Mouse (Mus musculus) adipocyte (in vitro differentiated cells): ENCODE measurements at regions not wholly inside any gene's neighbourhood (a gene's known extent, or its start where the extent isn't known, plus 50 kb on each side); places are given as distances from the start of the nearest gene placed in this dataset.

Experiments used
- DNase-seq: peaks from one replicate; pipeline ENCODE4 v3.0.0-alpha.2; 2016; ENCODE audit warnings: low spot score

DNA sequence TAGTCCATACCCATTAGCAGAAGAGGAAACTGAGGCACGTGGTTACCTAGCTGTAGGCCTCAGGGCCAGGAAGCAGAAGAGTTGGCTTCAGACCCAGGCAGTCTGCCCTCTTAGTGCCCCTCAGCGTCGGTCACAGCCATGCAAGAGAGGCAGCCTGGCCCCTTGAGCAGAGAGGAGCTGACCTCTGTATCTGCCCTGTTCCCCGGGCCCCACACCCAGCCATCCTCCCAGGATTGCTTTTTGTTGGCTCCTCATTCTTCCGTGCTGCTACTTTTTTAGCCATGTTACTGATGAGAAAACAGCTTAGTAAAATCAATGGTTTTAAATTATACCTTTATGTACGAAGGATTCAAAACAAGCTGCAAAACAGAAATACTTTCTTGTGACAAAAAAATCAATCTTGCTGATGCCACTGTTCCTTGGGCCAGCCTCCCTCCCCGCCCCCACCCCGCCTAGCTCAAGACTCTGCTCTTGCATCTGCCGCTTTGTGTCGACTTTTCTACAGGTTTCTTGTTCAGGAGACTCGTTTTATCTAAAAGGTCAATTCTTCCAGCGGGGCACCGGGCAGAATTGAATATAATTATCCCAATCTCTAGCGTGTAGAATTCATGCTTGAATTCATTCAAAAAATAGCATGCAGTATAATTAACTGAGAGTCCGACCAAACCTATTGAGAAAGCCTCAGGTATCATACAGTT is 70.8 kb downstream of the Sall1 start:
- DNase-seq: no peak

DNA sequence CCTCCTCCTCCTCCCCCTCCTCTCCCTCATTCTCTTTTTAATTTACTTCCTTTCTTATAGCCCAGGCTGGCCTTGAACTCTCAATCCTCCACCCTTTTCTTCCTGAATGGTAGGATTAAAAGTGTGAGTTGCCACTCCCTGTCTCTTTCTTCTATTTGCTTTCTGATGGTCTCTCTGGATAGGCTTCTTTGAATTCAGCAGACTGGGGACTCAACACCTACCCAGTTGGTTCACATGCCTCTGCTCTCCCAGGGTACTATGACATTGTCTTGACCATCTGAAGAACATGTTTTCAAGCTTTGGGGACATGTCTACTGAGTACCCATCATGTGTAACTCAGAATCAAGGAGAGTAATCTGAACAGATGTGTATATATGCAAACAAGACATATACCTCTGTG is 85.1 kb downstream of the Sall1 start:
- no peak for DNase-seq

- no peak for DNase-seq
Observed at GRCm38 (mm10) chr8:88953178-88953577, 90.8 kb downstream of the Sall1 start.

GRCm38 (mm10) chr8:88951829-88952155 is 92.2 kb downstream of the Sall1 start:
- DNase-seq: no peak

DNA sequence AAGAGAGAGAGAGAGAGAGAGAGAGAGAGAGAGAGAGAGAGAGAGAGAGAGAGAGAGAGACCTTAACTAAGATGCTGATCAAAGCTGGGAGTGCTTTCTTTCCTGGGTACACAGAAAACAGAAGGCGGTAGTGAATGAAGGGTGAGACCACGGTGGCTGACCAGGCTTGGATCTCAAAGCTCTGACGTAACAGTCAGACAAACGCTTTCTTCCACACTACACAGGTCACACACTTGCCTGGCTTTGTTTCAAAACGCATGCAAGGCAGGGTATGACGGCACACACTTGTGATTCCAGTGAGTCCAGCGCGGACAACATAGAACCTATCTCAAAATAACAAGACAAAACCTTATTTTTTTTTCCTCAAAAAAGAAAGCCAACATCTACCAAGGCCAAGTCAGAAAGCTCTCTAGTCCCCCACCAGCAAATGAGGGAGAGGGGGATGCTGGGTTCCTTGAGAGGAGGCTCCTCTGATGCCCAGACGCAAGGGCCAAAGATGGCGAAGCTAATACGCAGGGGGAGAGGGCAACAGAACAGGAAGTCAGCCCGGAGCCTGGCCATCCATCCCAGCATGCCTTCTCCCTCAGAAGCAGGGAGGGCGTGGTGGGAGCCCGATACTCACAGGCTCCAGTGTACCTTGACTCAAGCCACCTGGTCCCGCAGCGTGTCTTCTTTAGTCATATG is 92.7 kb downstream of the Sall1 start:
- DNase-seq: no peak

GRCm38 (mm10) chr8:88949975-88950374 is 94.0 kb downstream of the Sall1 start:
- no peak for DNase-seq

DNA sequence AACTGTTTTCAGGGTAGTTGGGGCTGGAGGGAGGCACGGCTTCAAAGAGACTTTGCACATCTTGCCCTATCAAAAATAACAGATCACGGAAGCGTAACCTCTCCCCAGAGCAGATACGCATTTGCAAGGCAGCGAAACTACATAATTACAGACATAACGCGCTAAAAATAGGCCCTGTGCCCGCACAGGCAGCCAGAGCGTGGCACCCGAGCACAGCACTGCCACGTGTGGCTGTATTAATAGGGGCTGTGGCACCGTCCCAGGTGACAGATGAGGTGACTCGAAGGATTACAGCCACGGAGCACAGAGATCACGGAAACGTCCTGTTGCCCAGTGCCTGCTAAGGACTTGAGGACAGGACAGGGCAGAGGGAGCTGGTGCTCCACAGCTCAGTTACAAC is 95.0 kb downstream of the Sall1 start:
- no peak for DNase-seq

GRCm38 (mm10) chr8:88948328-88948727 is 95.6 kb downstream of the Sall1 start:
- DNase-seq: no peak

GRCm38 (mm10) chr8:88947384-88947783 is 96.6 kb downstream of the Sall1 start:
- DNase-seq: no peak

DNA sequence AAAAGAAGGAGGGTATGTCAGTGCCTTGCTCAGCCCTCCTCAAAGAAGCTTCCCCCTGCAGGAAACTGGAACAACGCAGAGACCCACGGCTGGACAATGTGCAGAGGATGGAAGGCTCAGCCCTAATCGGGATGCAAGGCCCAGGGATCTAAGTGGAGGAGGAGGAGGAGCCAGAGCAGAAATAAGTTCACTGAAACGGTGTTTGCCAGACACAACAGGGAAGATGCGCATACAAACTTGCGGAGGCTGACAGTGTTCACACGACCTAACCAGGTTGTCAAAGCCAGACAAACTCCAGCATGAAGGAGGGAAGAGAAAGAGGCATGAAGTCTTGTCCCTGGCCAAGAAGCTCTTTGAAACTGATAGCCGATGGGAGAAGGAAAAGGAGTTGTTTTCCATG is 98.3 kb downstream of the Sall1 start:
- DNase-seq: no peak

GRCm38 (mm10) chr8:88944038-88944437 is 99.9 kb downstream of the Sall1 start:
- DNase-seq: no peak

GRCm38 (mm10) chr8:88939071-88939746 is 104.8 kb downstream of the Sall1 start:
- DNase-seq: no peak

DNA sequence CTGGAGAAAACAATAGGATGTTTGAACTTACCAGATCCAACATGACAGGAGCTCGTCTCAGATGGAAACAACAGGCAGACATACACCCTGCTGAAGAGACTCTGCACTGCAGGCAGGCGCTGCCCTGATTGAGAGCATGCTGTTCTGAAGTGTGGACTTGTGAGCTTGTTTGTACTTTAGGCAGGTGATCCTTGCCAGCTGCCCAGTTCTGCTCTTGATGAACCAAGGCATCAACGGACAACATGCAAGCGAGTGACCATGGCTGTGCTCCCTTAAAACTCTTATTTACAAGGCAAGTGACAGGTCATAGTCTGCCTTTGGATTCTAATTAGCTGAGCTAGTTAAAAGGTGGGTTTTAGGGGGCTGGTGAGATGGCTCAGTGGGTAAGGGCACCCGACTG is 109.3 kb downstream of the Sall1 start:
- no peak for DNase-seq

- no peak for DNase-seq
Observed at GRCm38 (mm10) chr8:88931050-88931449, 112.9 kb downstream of the Sall1 start.

DNA sequence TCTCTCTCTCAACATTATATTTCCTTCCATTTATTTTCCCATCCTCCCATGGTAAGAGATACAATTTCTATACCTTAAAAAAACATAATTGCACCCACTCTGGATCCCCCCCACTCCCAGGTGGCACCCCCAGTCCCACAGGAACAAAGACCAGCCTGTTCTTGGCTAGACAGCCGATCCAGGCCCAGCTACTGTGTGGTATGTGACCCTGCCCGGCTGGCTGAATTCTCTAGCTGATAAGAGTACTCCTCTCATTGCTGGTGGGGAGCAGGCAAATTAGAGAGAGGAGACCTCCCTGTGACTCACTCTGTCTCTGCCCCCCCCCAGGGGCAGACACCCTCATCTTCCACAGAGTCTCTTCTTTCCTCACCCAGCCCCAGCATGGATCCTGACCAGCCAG is 113.6 kb downstream of the Sall1 start:
- no peak for DNase-seq

GRCm38 (mm10) chr8:88928675-88929377 is 115.1 kb downstream of the Sall1 start:
- DNase-seq: no peak

DNA sequence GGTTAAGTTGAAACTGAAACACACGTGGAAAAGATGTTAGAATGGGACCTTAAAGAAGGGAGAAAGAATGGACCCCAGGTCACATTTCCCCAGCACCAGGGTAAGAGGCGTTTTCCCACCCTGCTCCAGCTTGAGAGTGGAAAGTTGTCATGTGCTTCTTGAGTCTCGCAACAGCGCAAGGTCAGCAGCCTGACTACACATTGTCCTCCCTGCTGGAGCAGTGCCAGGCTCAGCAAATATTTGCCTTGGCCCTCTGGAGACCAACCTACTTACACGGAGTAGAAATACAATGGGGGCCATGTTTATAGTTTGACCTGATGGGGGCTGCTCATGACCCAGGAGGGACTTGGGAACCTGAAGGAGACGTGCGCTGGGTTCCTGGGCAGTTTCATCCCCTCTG is 121.1 kb downstream of the Sall1 start:
- DNase-seq: no peak

DNA sequence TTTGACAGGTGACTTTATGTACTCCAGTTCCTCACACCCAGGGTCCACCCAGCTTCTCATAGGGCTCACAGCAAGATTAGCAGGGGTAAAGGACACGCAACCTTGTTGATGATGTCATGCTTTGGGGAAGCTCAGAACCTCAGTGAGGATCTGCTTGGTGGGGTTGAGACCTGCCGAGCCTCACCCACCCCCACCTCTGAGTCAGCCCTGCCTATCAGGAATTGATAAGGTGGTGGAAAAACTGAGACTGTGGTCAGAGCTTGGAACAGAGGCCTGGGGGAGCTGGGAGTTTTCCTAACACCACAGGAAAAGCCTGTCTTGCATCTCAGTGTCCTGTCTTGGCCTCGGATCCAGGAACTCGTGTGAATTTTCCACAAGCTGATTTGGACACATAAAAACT is 122.0 kb downstream of the Sall1 start:
- DNase-seq: no peak

GRCm38 (mm10) chr8:88919282-88919681 is 124.7 kb downstream of the Sall1 start:
- DNase-seq: no peak

- DNase-seq: no peak
Observed at GRCm38 (mm10) chr8:88916064-88916463, 127.9 kb downstream of the Sall1 start.

- DNase-seq: no peak
Observed at GRCm38 (mm10) chr8:88914657-88915056, 129.3 kb downstream of the Sall1 start.

GRCm38 (mm10) chr8:88914190-88914589 is 129.8 kb downstream of the Sall1 start:
- no peak for DNase-seq

- no peak for DNase-seq
Observed at GRCm38 (mm10) chr8:88906244-88906643, 137.7 kb downstream of the Sall1 start.
